Mouse (Mus musculus) yolk sac, embryonic 10.5 days (tissue): ENCODE results near the gene Kalrn.

Experiments used
- DNase-seq: peaks from one replicate; pipeline ENCODE4 v3.0.0-alpha.2; 2017; ENCODE audit warnings: low spot score

The Kalrn gene

GRCm38 (mm10) chr16:33986993-33987392 is 586.3 kb downstream of the Kalrn start:
- no peak for DNase-seq

GRCm38 (mm10) chr16:33985372-33985771 is 588.0 kb downstream of the Kalrn start:
- DNase-seq = no peak

GRCm38 (mm10) chr16:33983712-33984111 is 589.6 kb downstream of the Kalrn start:
- DNase-seq = no peak

GRCm38 (mm10) chr16:33979855-33980254 is 593.5 kb downstream of the Kalrn start:
- peak; percentile 53 for DNase-seq

- no peak for DNase-seq
Measured at GRCm38 (mm10) chr16:33967283-33967640, 606.1 kb downstream of the Kalrn start.

- DNase-seq = peak; percentile 85
Measured at GRCm38 (mm10) chr16:33966538-33967282, 606.6 kb downstream of the Kalrn start, which contains the start of gene Umps. TSS of gene Umps (minus strand) at chr16:33967038.

- peak; percentile 32 for DNase-seq
Measured at GRCm38 (mm10) chr16:33965878-33966537, 607.3 kb downstream of the Kalrn start.

GRCm38 (mm10) chr16:33963509-33963908 is 609.8 kb downstream of the Kalrn start:
- peak; percentile 41 for DNase-seq

- DNase-seq = no peak
Measured at GRCm38 (mm10) chr16:33954793-33955192, 618.5 kb downstream of the Kalrn start.

- DNase-seq = no peak
Measured at GRCm38 (mm10) chr16:33953008-33953407, 620.3 kb downstream of the Kalrn start.

- DNase-seq = peak; percentile 76
Measured at GRCm38 (mm10) chr16:33950830-33951229, 622.5 kb downstream of the Kalrn start.

- DNase-seq = no peak
Measured at GRCm38 (mm10) chr16:33950386-33950785, 622.9 kb downstream of the Kalrn start.

GRCm38 (mm10) chr16:33947664-33948571 is 625.4 kb downstream of the Kalrn start:
- DNase-seq = peak; percentile 50

- no peak for DNase-seq
Measured at GRCm38 (mm10) chr16:33946021-33946420, 627.3 kb downstream of the Kalrn start.

- DNase-seq = peak; percentile 67
Measured at GRCm38 (mm10) chr16:33944772-33945171, 628.6 kb downstream of the Kalrn start.

- DNase-seq = no peak
Measured at GRCm38 (mm10) chr16:33944126-33944525, 629.2 kb downstream of the Kalrn start.

GRCm38 (mm10) chr16:33943388-33943787 is 629.9 kb downstream of the Kalrn start:
- DNase-seq = no peak

- peak; percentile 39 for DNase-seq
Measured at GRCm38 (mm10) chr16:33942341-33942740, 631.0 kb downstream of the Kalrn start.

GRCm38 (mm10) chr16:33941271-33941781 is 632.0 kb downstream of the Kalrn start:
- no peak for DNase-seq

GRCm38 (mm10) chr16:33940095-33940494 is 633.2 kb downstream of the Kalrn start:
- no peak for DNase-seq

GRCm38 (mm10) chr16:33939636-33940035 is 633.7 kb downstream of the Kalrn start:
- DNase-seq = no peak

- no peak for DNase-seq
Measured at GRCm38 (mm10) chr16:33939133-33939531, 634.2 kb downstream of the Kalrn start.
